Mouse (Mus musculus) cerebellum, adult 2 months (tissue): Measurements from ENCODE around the gene Satb2.

Experiments
- CTCF ChIP-seq: fragments of 200-500 bp; IDR thresholded peaks from 2 replicates; pipeline ENCODE4 v1.5.1; 2011; ENCODE audit warnings: low read depth, mild to moderate bottlenecking, control low read depth, low read length, moderate library complexity, borderline replicate concordance; ENCODE audit not compliant: insufficient read depth
- POLR2A ChIP-seq: fragments of 200-500 bp; IDR thresholded peaks from 2 replicates; pipeline ENCODE4 v1.6.1; 2011; ENCODE audit warnings: low read length, control low read depth, borderline replicate concordance; ENCODE audit not compliant: insufficient read depth

DNA sequence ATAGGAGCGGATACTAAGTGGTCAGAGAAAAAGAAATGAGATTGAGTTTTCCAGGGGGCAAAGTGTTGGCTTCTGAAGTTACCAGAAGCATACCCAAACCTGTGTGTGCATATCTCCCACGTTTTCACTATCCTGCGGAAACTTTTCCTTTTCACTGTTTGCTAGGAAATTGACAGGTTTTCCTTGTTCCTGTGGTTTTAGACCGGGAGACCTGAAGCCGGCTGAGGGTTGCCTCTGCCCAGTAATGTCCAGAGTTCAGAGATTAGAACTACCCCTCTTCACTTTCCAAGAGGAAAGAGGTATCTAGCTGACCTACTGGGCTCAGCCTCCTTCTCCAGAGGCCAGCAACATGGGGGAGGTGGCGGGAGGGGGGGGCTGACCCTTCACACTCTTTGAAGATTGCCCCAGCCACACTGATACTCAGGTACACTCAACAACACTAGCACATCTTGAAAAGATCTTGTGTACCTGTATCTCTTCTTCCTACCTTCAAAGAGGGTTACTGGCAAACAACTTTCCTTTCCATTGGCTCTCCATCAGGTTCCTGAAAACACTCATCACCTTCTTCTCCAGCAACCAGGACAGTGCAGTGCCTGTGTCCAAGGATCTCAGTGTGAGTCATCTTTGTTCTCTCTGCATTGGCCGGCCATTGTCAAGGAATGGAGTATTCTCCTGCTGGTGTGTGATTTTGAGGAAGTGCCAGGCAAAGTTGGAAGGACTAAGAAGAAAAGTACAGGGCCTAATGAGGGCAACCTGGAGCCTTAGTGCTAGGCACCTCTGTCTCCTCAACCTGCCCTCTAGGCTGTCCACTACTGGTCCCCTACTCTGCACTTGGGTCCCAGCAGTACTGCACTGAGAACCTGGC is 1.3 kb upstream of the Satb2 start:
- TF ChIP-seq CTCF (no peak), POLR2A (no peak)
